Mouse (Mus musculus) thymus, adult 2 months (tissue): ENCODE results near the gene Scg3. TPM values are rescaled to one million over a fixed set of nuclear protein-coding genes. Genes with fewer than 3 reads are reported as not detected.

Source experiments
- DNase-seq: peaks from one replicate; pipeline ENCODE4 v3.0.0; 2021
- H3K27ac ChIP-seq: fragments of 200-500 bp; 2 replicates; pipeline ENCODE4 v1.5.1; 2012; ENCODE audit warnings: low read length, control low read depth; ENCODE audit not compliant: control insufficient read depth, insufficient read depth
- H3K27me3 ChIP-seq: fragments of 200-500 bp; 2 replicates; pipeline ENCODE4 v1.6.1; 2012; ENCODE audit warnings: mild to moderate bottlenecking, low read length, moderate library complexity, mixed read lengths; ENCODE audit not compliant: control insufficient read depth, insufficient read depth
- H3K36me3 ChIP-seq: fragments of 200-500 bp; 2 replicates; pipeline ENCODE4 v1.6.1; 2012; ENCODE audit warnings: mild to moderate bottlenecking, low read length, moderate library complexity; ENCODE audit not compliant: control insufficient read depth, insufficient read depth
- H3K4me1 ChIP-seq: fragments of 200-500 bp; replicated peaks from 2 replicates; pipeline ENCODE4 v1.6.1; 2012; ENCODE audit warnings: low read length; ENCODE audit not compliant: control insufficient read depth, insufficient read depth
- H3K4me3 ChIP-seq: fragments of 200-500 bp; 2 replicates; pipeline ENCODE4 v1.5.1; 2012; ENCODE audit warnings: mild to moderate bottlenecking, low read length, control low read depth, moderate library complexity; ENCODE audit not compliant: control insufficient read depth, insufficient read depth
- CTCF ChIP-seq: fragments of 200-500 bp; IDR thresholded peaks from 2 replicates; pipeline ENCODE4 v1.5.1; 2012; ENCODE audit warnings: mild to moderate bottlenecking, control low read depth, low read length, moderate library complexity, borderline replicate concordance; ENCODE audit not compliant: control insufficient read depth, poor library complexity, insufficient read depth; ENCODE audit errors: extremely low read depth
- POLR2A ChIP-seq: fragments of 200-500 bp; IDR thresholded peaks from 2 replicates; pipeline ENCODE4 v1.6.1; 2012; ENCODE audit warnings: mild to moderate bottlenecking, low read length, control low read depth, moderate library complexity; ENCODE audit not compliant: control insufficient read depth, poor library complexity, insufficient read depth; ENCODE audit errors: extremely low read depth
- WGBS: fragments of 180-500 bp; shearing (Covaris S2); methylation state at CpG from one replicate; pipeline ENCODE4 v1.1.7; 2018; 5-methylcytosine and 5-hydroxymethylcytosine counted together
- polyA plus RNA-seq: library from polyadenylated mRNA; depleted of rRNA; stranded (reverse); fragments of >200 nt; gene quantifications from 2 replicates; pipeline ENCODE4 v1.2.3, GENCODE M21; 2012

Scg3 gene
- polyA plus RNA-seq, 1 experiment: 0.15 TPM

DNA sequence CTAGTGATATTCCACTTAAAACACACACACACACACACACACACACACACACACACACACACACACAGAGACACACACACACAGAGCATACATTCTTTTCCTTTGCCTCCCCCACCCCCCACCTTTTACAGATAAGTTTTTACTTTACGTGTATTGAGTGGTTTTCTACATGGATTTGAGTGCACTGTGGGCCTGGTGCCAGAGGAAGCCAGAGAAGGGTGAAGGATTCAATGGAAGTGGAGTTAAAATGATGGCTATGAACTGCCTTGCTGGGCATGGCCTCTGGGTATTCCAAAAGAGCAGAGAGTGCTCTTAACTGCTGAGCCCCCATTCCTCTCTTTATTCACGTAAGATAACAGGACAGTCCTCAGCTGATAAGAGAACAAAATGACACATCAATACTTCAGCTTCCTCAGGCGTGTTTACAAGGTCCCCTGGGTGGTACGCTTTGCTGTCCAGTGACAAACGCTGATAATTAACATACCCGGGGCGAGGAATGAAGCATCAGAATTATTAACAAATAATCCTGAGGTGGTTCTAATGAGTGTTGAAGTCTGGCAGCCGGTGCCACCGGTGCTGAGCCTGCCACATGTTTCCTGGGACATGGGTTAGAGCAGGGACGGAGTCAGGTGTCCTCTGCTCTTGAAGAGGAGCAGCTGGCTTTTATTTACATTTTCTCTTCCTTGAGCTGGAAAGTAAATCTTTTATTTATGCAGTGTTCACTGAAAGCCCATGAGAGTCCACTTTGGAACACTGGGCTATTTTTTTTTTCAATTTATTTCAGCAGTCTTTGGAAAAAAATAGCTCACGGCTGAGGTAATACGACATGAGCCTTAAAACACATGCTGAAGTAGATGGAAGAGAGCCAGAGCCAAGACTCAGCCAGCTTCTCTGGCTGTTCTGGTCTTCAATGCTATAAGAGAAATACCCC, 29.6 kb downstream of the Scg3 start:
- TF ChIP-seq CTCF (no peak), POLR2A (no peak)
- H3K36me3 ChIP-seq: no peaks in the 10 kb centered on the region
- no peak overlapping the region for H3K27ac ChIP-seq
- H3K4me1 ChIP-seq: no peaks in the 10 kb centered on the region
- H3K27me3 ChIP-seq: no peaks in the 10 kb centered on the region
- DNase-seq: no peak
- 85% methylated on average over 12 of the region's 12 CpGs for WGBS
- no peak overlapping the region for H3K4me3 ChIP-seq

- Histone ChIP-seq H3K4me1 (peaks cover 21% of the 10 kb centered on the region), H3K27me3 (no peaks in the 10 kb centered on the region), H3K27ac (peak overlapping the region; percentile 97), H3K4me3 (no peak overlapping the region), H3K36me3 (no peaks in the 10 kb centered on the region)
- WGBS: 13% methylated on average over 3 of the region's 3 CpGs
- DNase-seq: peak; percentile 51
- TF ChIP-seq POLR2A (no peak), CTCF (no peak)
These were observed 38.5 kb downstream of the Scg3 start for GRCm38 (mm10) chr9:75645405-75645804.

- Histone ChIP-seq H3K4me3 (no peak overlapping the region), H3K27ac (no peak overlapping the region), H3K4me1 (peaks cover 9% of the 10 kb centered on the region), H3K36me3 (no peaks in the 10 kb centered on the region), H3K27me3 (no peaks in the 10 kb centered on the region)
- TF ChIP-seq CTCF (no peak), POLR2A (no peak)
- DNase-seq: no peak
- 97% methylated on average over 4 of the region's 4 CpGs for WGBS
These were observed 49.6 kb downstream of the Scg3 start for GRCm38 (mm10) chr9:75634226-75634625.

DNA sequence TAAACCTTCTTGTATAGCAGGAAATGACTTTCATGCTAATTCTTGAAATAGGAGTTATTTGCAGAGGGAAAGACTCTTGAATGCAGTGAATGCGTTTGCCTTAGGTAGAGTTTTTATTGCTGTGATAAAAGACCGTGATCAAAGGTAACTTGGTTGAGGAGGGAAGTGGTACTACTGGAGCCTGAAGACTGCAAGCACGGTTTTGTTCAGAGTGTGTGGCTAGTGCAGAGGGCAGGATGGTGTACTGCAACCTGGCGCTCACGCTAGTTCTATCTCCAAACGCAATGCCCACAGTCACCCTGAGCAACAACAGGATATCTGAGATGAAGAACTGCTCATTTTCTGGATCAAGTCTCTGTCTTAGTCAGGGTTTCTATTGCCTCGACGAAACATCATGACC, 50.3 kb downstream of the Scg3 start:
- H3K36me3 ChIP-seq: no peaks in the 10 kb centered on the region
- no peak for TF ChIP-seq CTCF
- no peak for TF ChIP-seq POLR2A
- 86% methylated on average over 8 of the region's 8 CpGs for WGBS

DNA sequence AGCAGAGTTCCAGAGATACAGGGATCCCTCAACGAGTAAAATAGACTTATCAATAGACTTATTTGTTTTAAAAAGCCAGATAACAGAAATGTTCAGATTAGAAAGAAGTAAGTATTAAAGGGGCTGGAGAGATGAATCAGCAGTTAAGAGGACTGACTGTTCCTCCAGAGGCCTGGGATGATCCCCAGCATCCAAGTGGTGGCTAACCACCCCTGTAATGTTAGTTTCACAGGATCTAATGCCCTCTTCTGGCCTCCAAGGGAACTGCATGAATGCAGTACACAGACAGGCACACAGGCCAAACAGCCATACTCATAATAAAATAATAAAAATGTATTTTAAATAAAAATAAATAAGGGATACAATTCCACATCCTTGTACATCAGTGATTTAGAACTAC, 51.0 kb downstream of the Scg3 start:
- no peak overlapping the region for H3K27ac ChIP-seq
- DNase-seq: no peak
- 89% methylated on average over 1 of the region's 1 CpGs for WGBS

More for the DNA sequence above, 50.3 kb downstream of the Scg3 start:
- H3K4me3 ChIP-seq: no peak overlapping the region
- no peaks in the 10 kb centered on the region for H3K27me3 ChIP-seq
- DNase-seq: no peak
- H3K27ac ChIP-seq: no peak overlapping the region
- H3K4me1 ChIP-seq: peaks cover 9% of the 10 kb centered on the region

DNA sequence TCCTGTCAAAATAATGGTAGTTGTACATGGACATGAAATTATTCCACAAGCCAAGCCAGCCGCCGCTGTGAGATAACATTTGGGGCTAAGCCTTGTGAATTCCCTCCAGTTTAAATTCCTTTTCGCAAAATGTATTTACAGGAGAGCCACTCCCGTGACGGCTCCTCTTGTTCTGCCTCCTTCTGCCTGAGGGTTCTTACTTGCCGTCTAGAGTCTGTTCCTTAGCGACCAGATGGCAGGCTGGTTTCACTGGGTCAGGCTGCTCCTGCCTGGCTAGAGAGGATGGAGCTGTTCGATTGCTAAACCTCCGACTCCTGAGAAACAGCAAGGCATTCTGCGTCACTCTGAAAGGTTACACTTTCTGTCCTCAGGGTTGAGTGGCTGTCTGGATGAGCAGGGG, 51.7 kb downstream of the Scg3 start:
- Histone ChIP-seq H3K27ac (no peak overlapping the region), H3K27me3 (no peaks in the 10 kb centered on the region; the same call in 1 of the 2 replicates), H3K36me3 (no peaks in the 10 kb centered on the region), H3K4me3 (no peak overlapping the region), H3K4me1 (peaks cover 9% of the 10 kb centered on the region)
- TF ChIP-seq POLR2A: no peak
- TF ChIP-seq CTCF: no peak
- WGBS: 91% methylated on average over 10 of the region's 10 CpGs
- no peak for DNase-seq

More for the DNA sequence above, 51.0 kb downstream of the Scg3 start:
- no peak for TF ChIP-seq CTCF
- TF ChIP-seq POLR2A: no peak
- Histone ChIP-seq H3K4me3 (no peak overlapping the region), H3K36me3 (no peaks in the 10 kb centered on the region), H3K4me1 (peaks cover 9% of the 10 kb centered on the region), H3K27me3 (no peaks in the 10 kb centered on the region; the same call in 1 of the 2 replicates)

DNA sequence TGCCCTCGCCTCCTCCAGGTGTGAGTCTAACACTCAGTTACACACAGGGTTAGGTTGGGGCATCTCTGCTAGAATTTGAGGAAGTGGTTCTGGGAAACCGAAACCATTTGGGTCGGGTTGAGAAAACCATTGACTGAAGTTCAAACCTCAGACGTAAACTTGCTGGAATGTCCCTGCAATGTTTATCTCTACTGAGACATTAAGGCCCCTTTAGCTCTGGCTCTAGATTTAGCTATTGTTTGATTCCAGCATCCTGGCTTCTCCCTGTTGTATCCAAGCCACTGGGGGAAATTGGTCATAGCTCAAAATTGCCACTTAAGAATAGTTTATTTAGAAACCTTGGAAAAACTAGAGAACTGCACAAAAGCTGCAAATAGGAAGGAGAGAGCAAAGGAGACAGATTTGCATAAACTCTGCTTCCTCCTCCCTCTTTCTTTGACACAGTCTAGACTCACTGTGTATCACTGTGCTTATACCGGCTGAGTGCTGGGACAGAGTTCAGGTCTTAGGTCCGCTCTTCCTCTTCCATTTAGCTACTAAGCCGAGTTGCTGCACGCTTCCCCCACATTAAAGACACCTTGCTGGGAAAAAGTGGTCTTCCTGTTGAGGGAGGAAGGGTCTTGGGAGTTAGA, 52.9 kb downstream of the Scg3 start:
- Histone ChIP-seq H3K27me3 (no peaks in the 10 kb centered on the region; the same call in 1 of the 2 replicates), H3K36me3 (no peaks in the 10 kb centered on the region), H3K4me3 (no peak overlapping the region), H3K4me1 (peaks cover 9% of the 10 kb centered on the region), H3K27ac (no peak overlapping the region)
- WGBS: 55% methylated on average over 8 of the region's 8 CpGs
- no peak for DNase-seq
- TF ChIP-seq CTCF (no peak), POLR2A (no peak)
